Mouse (Mus musculus): ENCODE data around the gene Pnkd. TPM values are rescaled to one million over a fixed set of nuclear protein-coding genes. Genes with fewer than 3 reads are reported as not detected.
A peak's percentile ranks its signal among the peaks of the same experiment; 100 is the strongest.

Pnkd gene
- polyA plus RNA-seq, 1 experiment from 2014 or later: 167 TPM

MicroRNAs encoded within 50 kb of the gene (microRNA counts, 519-probe panel; counts per million panel counts)
- 2,724 counts per million, percentile 72 among the panel's probes with 10 or more counts for microRNA mmu-miR-26b

Small RNAs within 50 kb of the gene (microRNA-seq; reads per million reads assigned to microRNA genes)
- 17,092 reads per million, percentile 97 among the genes with 10 or more reads in this experiment for gene Mir26b

Other genes starting within 250 kb of the Pnkd start
- 13.5 and 13.7 TPM in 2 replicates for gene Tns1, start 160.5 kb upstream of the Pnkd start, polyA plus RNA-seq (2015; fragmentation: Nextera tagmentation; extraction: Ambion mirVana)
- 0.14 and 0.35 TPM in 2 replicates for gene Rufy4, start 159.4 kb upstream of the Pnkd start, polyA plus RNA-seq (2015; fragmentation: Nextera tagmentation; extraction: Ambion mirVana)
- gene Cxcr2, start 130.9 kb upstream of the Pnkd start, polyA plus RNA-seq (2015; fragmentation: Nextera tagmentation; extraction: Ambion mirVana): 0.05 and 0.10 TPM in 2 replicates
- gene Cxcr1, start 90.3 kb upstream of the Pnkd start, polyA plus RNA-seq (2015; fragmentation: Nextera tagmentation; extraction: Ambion mirVana): not detected in 2 replicates
- 411 and 415 TPM in 2 replicates for gene Arpc2, start 48.8 kb upstream of the Pnkd start, polyA plus RNA-seq (2015; fragmentation: Nextera tagmentation; extraction: Ambion mirVana)
- gene Gpbar1, start 6.4 kb upstream of the Pnkd start, polyA plus RNA-seq (2015; fragmentation: Nextera tagmentation; extraction: Ambion mirVana): 0.20 TPM in 1 of 2 replicates, not detected in the other
- 237 and 241 TPM in 2 replicates for gene Aamp, start 192 bp upstream of the Pnkd start, polyA plus RNA-seq (2015; fragmentation: Nextera tagmentation; extraction: Ambion mirVana)
- 11.7 and 12.2 TPM in 2 replicates for gene Tmbim1, start 20.7 kb downstream of the Pnkd start, polyA plus RNA-seq (2015; fragmentation: Nextera tagmentation; extraction: Ambion mirVana)
- 2.2 and 2.8 TPM in 2 replicates for gene Catip, start 77.2 kb downstream of the Pnkd start, polyA plus RNA-seq (2015; fragmentation: Nextera tagmentation; extraction: Ambion mirVana)
- gene Slc11a1, start 90.3 kb downstream of the Pnkd start, polyA plus RNA-seq (2015; fragmentation: Nextera tagmentation; extraction: Ambion mirVana): 2.6 and 3.3 TPM in 2 replicates
- gene Ctdsp1, start 106.6 kb downstream of the Pnkd start, polyA plus RNA-seq (2015; fragmentation: Nextera tagmentation; extraction: Ambion mirVana): 19.0 and 20.0 TPM in 2 replicates
- gene Vil1, start 124.4 kb downstream of the Pnkd start, polyA plus RNA-seq (2015; fragmentation: Nextera tagmentation; extraction: Ambion mirVana): 0.19 and 0.22 TPM in 2 replicates
- 39.7 and 47.0 TPM in 2 replicates for gene Cnot9, start 221.1 kb downstream of the Pnkd start, polyA plus RNA-seq (2015; fragmentation: Nextera tagmentation; extraction: Ambion mirVana)